Mouse (Mus musculus) spleen, postnatal 36 days (tissue): ENCODE measurements around the gene U2af2.

ENCODE experiments used
- DNase-seq, 2 experiments: peaks; one replicate each; pipeline ENCODE4 v3.0.0; 2022; ENCODE audit warnings: low spot score in 2 of 2, mixed read lengths in 1 of 2

The U2af2 gene

GRCm38 (mm10) chr7:5037467-5037866, 24.5 kb upstream of the U2af2 start:
- no peak for DNase-seq

- DNase-seq: peak; percentile 92 to 94
These were observed 23.7 kb upstream of the U2af2 start, which contains the start of gene Zfp784 for GRCm38 (mm10) chr7:5038109-5038732. Gene Zfp784 (minus strand): TSS chr7:5038446.

GRCm38 (mm10) chr7:5038940-5039339, 23.0 kb upstream of the U2af2 start:
- no peak for DNase-seq

- no peak for DNase-seq
These were observed 17.0 kb upstream of the U2af2 start for GRCm38 (mm10) chr7:5044981-5045380.

GRCm38 (mm10) chr7:5046112-5046511, 15.8 kb upstream of the U2af2 start:
- DNase-seq: no peak

- peak; percentile 41 to 63 for DNase-seq
These were observed 14.6 kb upstream of the U2af2 start for GRCm38 (mm10) chr7:5047313-5047712.

GRCm38 (mm10) chr7:5051193-5052192, 10.4 kb upstream of the U2af2 start, which contains the start of gene Zfp580:
Gene Zfp580 (plus strand): TSS chr7:5051538.
- peak; percentile 43 to 47 for DNase-seq

GRCm38 (mm10) chr7:5052438-5052837, 9.5 kb upstream of the U2af2 start:
- DNase-seq: no peak

- DNase-seq: no peak
These were observed 9.0 kb upstream of the U2af2 start for GRCm38 (mm10) chr7:5052931-5053343.

- DNase-seq: no peak
These were observed 8.3 kb upstream of the U2af2 start for GRCm38 (mm10) chr7:5053456-5054179.

- no peak for DNase-seq
These were observed 5.2 kb upstream of the U2af2 start for GRCm38 (mm10) chr7:5056651-5057263.

- DNase-seq: no peak
These were observed 4.6 kb upstream of the U2af2 start for GRCm38 (mm10) chr7:5057381-5057780.

GRCm38 (mm10) chr7:5057804-5058203, 4.1 kb upstream of the U2af2 start:
- DNase-seq: peak in 1 of 2 experiments; percentile 36

- no peak for DNase-seq
These were observed 3.3 kb upstream of the U2af2 start for GRCm38 (mm10) chr7:5058631-5059030.

- no peak for DNase-seq
These were observed 2.5 kb upstream of the U2af2 start for GRCm38 (mm10) chr7:5059421-5059820.

GRCm38 (mm10) chr7:5060239-5060731, 1.7 kb upstream of the U2af2 start:
- DNase-seq: peak; percentile 66 to 81

- DNase-seq: peak; percentile 96 to 98
These were observed 784 bp upstream of the U2af2 start for GRCm38 (mm10) chr7:5060944-5061773.

GRCm38 (mm10) chr7:5062360-5063001, 538 bp downstream of the U2af2 start:
- peak in 1 of 2 experiments; percentile 72 for DNase-seq

GRCm38 (mm10) chr7:5064886-5065285, 2.9 kb downstream of the U2af2 start:
- DNase-seq: no peak

- no peak for DNase-seq
These were observed 11.6 kb downstream of the U2af2 start for GRCm38 (mm10) chr7:5073586-5073985.
